Mouse (Mus musculus) monocyte, adult 5-6 weeks (primary cell): ENCODE data around the gene Krtap16-1. TPM values are rescaled to one million over a fixed set of nuclear protein-coding genes. Genes with fewer than 3 reads are reported as not detected.

Experiments used
- ATAC-seq: fragments of 153-309, 156-312 bp; replicated peaks from 2 replicates; pipeline ENCODE4 v1.8.0; 2017; ENCODE audit warnings: mild to moderate bottlenecking; ENCODE audit not compliant: low TSS enrichment, insufficient number of reproducible peaks, severe bottlenecking, poor library complexity, low FRiP score
- total RNA-seq: library from RNA; stranded (forward); fragments of 200-1000, 200-491, 200-594 nt; gene quantifications from 3 replicates; pipeline ENCODE4 v1.2.3, GENCODE M21; 2017

Krtap16-1 gene
- total RNA-seq, 1 experiment from 2014 or later: not detected

GRCm38 (mm10) chr11:99982731-99983130 lies 3.7 kb downstream of the Krtap16-1 start:
- ATAC-seq: no peak

- no peak for ATAC-seq
Measured at GRCm38 (mm10) chr11:99978953-99979352, 7.4 kb downstream of the Krtap16-1 start, which contains the start of gene Krtap29-1. Gene Krtap29-1 (minus strand): TSS chr11:99979053.

GRCm38 (mm10) chr11:99965961-99966360 lies 20.4 kb downstream of the Krtap16-1 start:
- no peak for ATAC-seq

GRCm38 (mm10) chr11:99964213-99964612 lies 22.2 kb downstream of the Krtap16-1 start:
- no peak for ATAC-seq

GRCm38 (mm10) chr11:99948175-99948574 lies 38.2 kb downstream of the Krtap16-1 start, which contains the start of gene Krtap9-5:
Gene Krtap9-5 (plus strand): TSS chr11:99948475.
- no peak for ATAC-seq

GRCm38 (mm10) chr11:99937751-99938264 lies 48.6 kb downstream of the Krtap16-1 start:
- no peak for ATAC-seq

GRCm38 (mm10) chr11:99935991-99936390 lies 50.4 kb downstream of the Krtap16-1 start, which contains the start of gene Krtap31-2:
Gene Krtap31-2 (plus strand): TSS chr11:99936291.
- no peak for ATAC-seq

Other genes starting within 250 kb of the Krtap16-1 start
- gene Gm11595, start 213.7 kb downstream of the Krtap16-1 start, total RNA-seq: not detected in 3 replicates
- not detected in 3 replicates for gene Krtap4-8, start 205.9 kb downstream of the Krtap16-1 start, total RNA-seq
- not detected in 3 replicates for gene Krtap4-9, start 201.4 kb downstream of the Krtap16-1 start, total RNA-seq
- gene Gm11596, start 193.1 kb downstream of the Krtap16-1 start, total RNA-seq: not detected in 3 replicates
- gene Gm11569, start 187.7 kb downstream of the Krtap16-1 start, total RNA-seq: not detected in 3 replicates
- gene Gm11554, start 182.2 kb downstream of the Krtap16-1 start, total RNA-seq: not detected in 3 replicates
- not detected in 3 replicates for gene Krtap4-13, start 176.7 kb downstream of the Krtap16-1 start, total RNA-seq
- gene Gm11564, start 170.9 kb downstream of the Krtap16-1 start, total RNA-seq: not detected in 3 replicates
- not detected in 3 replicates for gene 2300003K06Rik, start 148.5 kb downstream of the Krtap16-1 start, total RNA-seq
- gene Krtap4-16, start 135.0 kb downstream of the Krtap16-1 start, total RNA-seq: not detected in 3 replicates
- gene Gm11568, start 128.7 kb downstream of the Krtap16-1 start, total RNA-seq: not detected in 3 replicates
- not detected in 3 replicates for gene Gm11559, start 122.1 kb downstream of the Krtap16-1 start, total RNA-seq
- not detected in 3 replicates for gene Krtap9-1, start 113.2 kb downstream of the Krtap16-1 start, total RNA-seq
- not detected in 3 replicates for gene Gm11567, start 107.4 kb downstream of the Krtap16-1 start, total RNA-seq
- not detected in 3 replicates for gene Krtap31-1, start 78.7 kb downstream of the Krtap16-1 start, total RNA-seq
- not detected in 3 replicates for gene Gm11565, start 71.8 kb downstream of the Krtap16-1 start, total RNA-seq
- gene Krtap31-2, start 50.3 kb downstream of the Krtap16-1 start, total RNA-seq: not detected in 3 replicates
- gene Krtap9-5, start 38.1 kb downstream of the Krtap16-1 start, total RNA-seq: not detected in 3 replicates
- gene Krtap29-1, start 7.5 kb downstream of the Krtap16-1 start, total RNA-seq: not detected in 3 replicates
- gene Krtap17-1, start 7.4 kb upstream of the Krtap16-1 start, total RNA-seq: not detected in 3 replicates
- gene Krt33a, start 29.6 kb upstream of the Krtap16-1 start, total RNA-seq: not detected in 3 replicates
- gene Krt33b, start 43.3 kb upstream of the Krtap16-1 start, total RNA-seq: not detected in 3 replicates
- not detected in 3 replicates for gene Krt34, start 55.0 kb upstream of the Krtap16-1 start, total RNA-seq
- gene Krt31, start 64.0 kb upstream of the Krtap16-1 start, total RNA-seq: not detected in 3 replicates
- gene Krt32, start 101.6 kb upstream of the Krtap16-1 start, total RNA-seq: not detected in 3 replicates
- not detected in 3 replicates for gene Krt35, start 109.6 kb upstream of the Krtap16-1 start, total RNA-seq
- not detected in 3 replicates for gene Krt36, start 119.0 kb upstream of the Krtap16-1 start, total RNA-seq
- gene Krt13, start 135.0 kb upstream of the Krtap16-1 start, total RNA-seq: not detected in 3 replicates
- gene Krt15, start 149.3 kb upstream of the Krtap16-1 start, total RNA-seq: not detected in 3 replicates
- gene Krt19, start 162.1 kb upstream of the Krtap16-1 start, total RNA-seq: not detected in 3 replicates
- gene Krt9, start 206.6 kb upstream of the Krtap16-1 start, total RNA-seq: not detected in 3 replicates
- gene Krt14, start 221.0 kb upstream of the Krtap16-1 start, total RNA-seq: not detected in 3 replicates